20 mouse cellular contexts compared by ENCODE assay signal in the genomic region with DNA sequence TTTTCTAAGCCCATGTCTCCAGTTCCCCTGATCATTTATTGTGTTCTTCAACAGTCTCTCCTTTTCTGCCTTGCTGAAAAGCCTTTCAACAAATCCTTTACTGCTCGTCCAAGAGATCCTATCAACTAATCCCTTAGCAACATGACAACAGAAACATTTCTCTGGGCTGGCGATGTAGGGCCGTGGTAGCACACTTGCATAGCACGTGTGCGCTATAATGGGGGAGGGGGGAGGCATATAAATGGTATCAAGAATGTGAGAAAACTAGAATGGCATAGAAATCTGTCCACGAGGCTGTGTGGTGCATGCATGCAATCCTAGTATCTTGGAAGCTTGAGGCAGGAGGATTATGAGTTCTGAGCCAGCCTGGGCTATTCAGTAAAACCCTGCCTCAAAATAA. TPM values are rescaled to one million over a fixed set of nuclear protein-coding genes. Genes with fewer than 3 reads are reported as not detected.
A peak's percentile ranks its signal among the peaks of the same experiment; 100 is the strongest.
DNase-seq lines count a peak whose midpoint lies in the region; ATAC-seq and TF ChIP-seq lines count a peak whose summit lies in the region.
"Had no signal": no experiment of that assay in that cellular context is flagged by ENCODE, and none has a peak within 500 bp of the region (broad histone marks: within the 10 kb centered on the region; RNA-seq: fewer than 3 reads in every experiment).

No protein-coding gene starts in this region.

- ATAC-seq in midbrain, postnatal 0 days (ENCODE audit: low FRiP score) = no peak
- no peak for ATAC-seq in midbrain, embryonic 16.5 days
- no peak for ATAC-seq in frontal cortex, adult (ENCODE audit: low TSS enrichment)
- ATAC-seq: lung, postnatal 0 days had no signal

- H3K4me2 ChIP-seq in midbrain, postnatal 0 days (ENCODE audit: low read depth, low read length, poor library complexity, severe bottlenecking) = no peak overlapping the region
- H3K4me2 ChIP-seq in midbrain, embryonic 16.5 days (ENCODE audit: low read length) = no peak overlapping the region

- H3K79me2 ChIP-seq in heart, adult 2 months (replicated peaks; ENCODE audit: control insufficient read depth, insufficient read depth, low read length) = no peaks in the 10 kb centered on the region

- TF ChIP-seq POLR2A in heart, adult 2 months (IDR thresholded peaks at IDR 0.05; ENCODE audit: insufficient read depth, low read depth, low read length) = no peak

- no peak for TF ChIP-seq EP300 in heart, adult 2 months (IDR thresholded peaks at IDR 0.05; ENCODE audit: insufficient read depth, low read depth, low read length)

- H3K9me3 ChIP-seq in midbrain, embryonic 10.5 days (replicated peaks) = no peaks in the 10 kb centered on the region
- H3K9me3 ChIP-seq in midbrain, postnatal 0 days (ENCODE audit: low read length) = no peaks in the 10 kb centered on the region
- H3K9me3 ChIP-seq in midbrain, embryonic 16.5 days (replicated peaks; ENCODE audit: control insufficient read depth, low read length, poor library complexity, severe bottlenecking) = no peaks in the 10 kb centered on the region
- H3K9me3 ChIP-seq: G1E; intestine, embryonic 15.5 days; limb, embryonic 15.5 days had no signal

- no peak for TF ChIP-seq CTCF in heart, adult 2 months (IDR thresholded peaks at IDR 0.05)
- TF ChIP-seq CTCF in midbrain, postnatal 0 days (IDR thresholded peaks at IDR 0.05) = no peak

- no peak overlapping the region for H3K9ac ChIP-seq in heart, adult 2 months (ENCODE audit: low read depth, low read length)
- no peak overlapping the region for H3K9ac ChIP-seq in midbrain, postnatal 0 days (replicated peaks; ENCODE audit: low read length, poor library complexity, severe bottlenecking)
- no peak overlapping the region for H3K9ac ChIP-seq in midbrain, embryonic 16.5 days (ENCODE audit: low read depth, low read length)
- H3K9ac ChIP-seq: hindbrain, embryonic 14.5 days; intestine, embryonic 15.5 days; limb, embryonic 15.5 days had no signal

- no peaks in the 10 kb centered on the region for H3K27me3 ChIP-seq in heart, adult 2 months (ENCODE audit: control insufficient read depth, insufficient read depth, low read length)
- H3K27me3 ChIP-seq in midbrain, embryonic 10.5 days (ENCODE audit: low read depth, poor library complexity, severe bottlenecking) = peaks cover 24% of the 10 kb centered on the region; the same call in 1 of the 2 replicates
- no peaks in the 10 kb centered on the region for H3K27me3 ChIP-seq in midbrain, postnatal 0 days (ENCODE audit: insufficient read depth, low read length)
- H3K27me3 ChIP-seq in midbrain, embryonic 16.5 days (ENCODE audit: control insufficient read depth, insufficient read depth, low read depth, low read length) = no peaks in the 10 kb centered on the region; the same call in 1 of the 2 replicates
- H3K27me3 ChIP-seq: intestine, embryonic 15.5 days; limb, embryonic 15.5 days had no signal

- H3K4me3 ChIP-seq in heart, adult 2 months = no peak overlapping the region
- no peak overlapping the region for H3K4me3 ChIP-seq in midbrain, embryonic 10.5 days
- H3K4me3 ChIP-seq in midbrain, postnatal 0 days (ENCODE audit: low read depth, low read length) = no peak overlapping the region
- no peak overlapping the region for H3K4me3 ChIP-seq in midbrain, embryonic 16.5 days (ENCODE audit: low read depth, low read length)
- H3K4me3 ChIP-seq: erythroblast, embryonic 14.5 days; intestine, embryonic 15.5 days; limb, embryonic 15.5 days had no signal

- H3K36me3 ChIP-seq in heart, adult 2 months (ENCODE audit: control insufficient read depth, insufficient read depth, low read length) = no peaks in the 10 kb centered on the region
- no peaks in the 10 kb centered on the region for H3K36me3 ChIP-seq in midbrain, embryonic 10.5 days
- H3K36me3 ChIP-seq in midbrain, postnatal 0 days (ENCODE audit: insufficient read depth, low read length) = no peaks in the 10 kb centered on the region
- H3K36me3 ChIP-seq in midbrain, embryonic 16.5 days (ENCODE audit: control insufficient read depth, insufficient read depth, low read length) = no peaks in the 10 kb centered on the region
- H3K36me3 ChIP-seq: G1E; intestine, embryonic 15.5 days; limb, embryonic 15.5 days had no signal

- peaks cover 6% of the 10 kb centered on the region; the same call in 1 of the 2 replicates for H3K4me1 ChIP-seq in heart, adult 2 months (ENCODE audit: control insufficient read depth, insufficient read depth, low read length)
- H3K4me1 ChIP-seq in midbrain, embryonic 10.5 days = peaks cover 25% of the 10 kb centered on the region
- H3K4me1 ChIP-seq in midbrain, postnatal 0 days (ENCODE audit: insufficient read depth, low read length) = no peaks in the 10 kb centered on the region
- H3K4me1 ChIP-seq in midbrain, embryonic 16.5 days (ENCODE audit: control insufficient read depth, insufficient read depth, low read length) = peaks cover 14% of the 10 kb centered on the region; the same call in 1 of the 2 replicates

- intact Hi-C loops in heart, adult 2 months (cut with DNase I) = no loop called here
- intact Hi-C loops in heart, postnatal 36 days (cut with DNase I) = no loop called here

- 36% methylated on average over 6 of the region's 6 CpGs for whole genome bisulfite sequencing in heart, adult 2 months
- whole genome bisulfite sequencing in midbrain, embryonic 10.5 days = 36% methylated on average over 6 of the region's 6 CpGs
- WGBS in midbrain, postnatal 0 days = 14% methylated on average over 6 of the region's 6 CpGs
- 14% methylated on average over 6 of the region's 6 CpGs for WGBS in midbrain, embryonic 16.5 days

- DNase-seq in embryo, embryonic 11 days = peak; percentile 8
- DNase-seq in embryo, embryonic 10 days (ENCODE audit: low spot score) = no peak
- no peak for DNase-seq in heart, adult 2 months
- DNase-seq in heart, postnatal 36 days = no peak
- peak; percentile 33 for DNase-seq in midbrain, embryonic 10.5 days (ENCODE audit: low spot score)
- no peak for DNase-seq in midbrain, postnatal 0 days (ENCODE audit: low spot score)
- DNase-seq: adrenal gland, postnatal 10 days; cerebellum, adult 11 months; gastrocnemius, postnatal 10 days; kidney, adult 9 months; kidney, postnatal 25 days; thymus, postnatal 36 days had no signal

- peak overlapping the region; percentile 77 for H3K27ac ChIP-seq in heart, adult 2 months
- no peak overlapping the region for H3K27ac ChIP-seq in midbrain, embryonic 10.5 days (replicated peaks)
- H3K27ac ChIP-seq in midbrain, postnatal 0 days (ENCODE audit: low read depth, low read length) = no peak overlapping the region
- H3K27ac ChIP-seq in midbrain, embryonic 16.5 days (ENCODE audit: low read length) = peak overlapping the region; percentile 49; the same call in 1 of the 2 replicates

RNA-seq across cellular contexts. Expression of a gene that starts 12.7 kb away (rescaled TPM):
- 10 to 100 TPM; 26.2 to 35.0 TPM for total RNA-seq in heart, adult 2 months (2021)
- 6.8 and 14.3 TPM in 2 replicates for polyA plus RNA-seq in heart, adult 2 months (2012; rRNA removed)
- 10 to 100 TPM; 29.5 to 29.7 TPM for total RNA-seq in heart, postnatal 36 days (2021)
- polyA plus RNA-seq in midbrain, embryonic 10.5 days (2016; fragmentation: Nextera tagmentation; extraction: Ambion mirVana) = 23.4 and 23.7 TPM in 2 replicates
- 6.2 and 9.3 TPM in 2 replicates for total RNA-seq in midbrain, postnatal 0 days (2014; rRNA removed)
- 9.7 and 11.6 TPM in 2 replicates for polyA plus RNA-seq in midbrain, postnatal 0 days (2015; fragmentation: Nextera tagmentation; extraction: Ambion mirVana)
- polyA plus RNA-seq in midbrain, embryonic 16.5 days (2015; fragmentation: Nextera tagmentation; extraction: Ambion mirVana) = 14.4 and 14.5 TPM in 2 replicates

Comparison
In these comparisons a context has a peak if more than half of its experiments do, and no peak if none do; other contexts are left out.
1. DNase-seq: peak in embryo, embryonic 11 days (single experiment) and midbrain, embryonic 10.5 days (single experiment); none in embryo, embryonic 10 days (single experiment), heart, adult 2 months (0 of 2), heart, postnatal 36 days (0 of 2) and midbrain, postnatal 0 days (single experiment).
2. H3K27ac ChIP-seq: peak in heart, adult 2 months (single experiment) and midbrain, embryonic 16.5 days (single experiment); none in midbrain, embryonic 10.5 days (single experiment) and midbrain, postnatal 0 days (single experiment).